Mouse (Mus musculus) C2C12 (cell line): ENCODE data around the gene Mmadhc. TPM values are rescaled to one million over a fixed set of nuclear protein-coding genes. Genes with fewer than 3 reads are reported as not detected.

Experiments
- H3K27me3 ChIP-seq: one replicate; pipeline ENCODE4 v1.6.1; 2011; ENCODE audit not compliant: control insufficient read depth, insufficient read depth, insufficient read length
- H3K36me3 ChIP-seq: one replicate; pipeline ENCODE4 v1.6.1; 2011; ENCODE audit not compliant: control insufficient read depth, insufficient read depth
- H3K4me3 ChIP-seq: one replicate; pipeline ENCODE4 v1.5.1; 2011; ENCODE audit warnings: mild to moderate bottlenecking, control low read depth; ENCODE audit not compliant: poor library complexity, insufficient read depth, severe bottlenecking
- H3K79me2 ChIP-seq: one replicate; pipeline ENCODE4 v1.6.1; 2011; ENCODE audit not compliant: control insufficient read depth, insufficient read depth
- H3K79me3 ChIP-seq: one replicate; pipeline ENCODE4 v1.6.1; 2011; ENCODE audit warnings: low read depth, control low read depth
- H3ac ChIP-seq: one replicate; pipeline ENCODE3; 2011; ENCODE audit warnings: low read depth; ENCODE audit not compliant: control insufficient read depth, insufficient read length
- CEBPB ChIP-seq: IDR thresholded peaks from one replicate; pipeline ENCODE4 v1.6.1; 2011; ENCODE audit warnings: low read depth, mild to moderate bottlenecking, control low read depth, moderate library complexity
- CTCF ChIP-seq: IDR thresholded peaks from one replicate; pipeline ENCODE4 v1.5.1; 2011; ENCODE audit not compliant: control insufficient read depth, insufficient read depth, insufficient read length
- FOSL1 ChIP-seq: IDR thresholded peaks from one replicate; pipeline ENCODE4 v1.8.0; 2011; ENCODE audit warnings: mild to moderate bottlenecking, low read length; ENCODE audit not compliant: poor library complexity, insufficient read depth, severe bottlenecking
- MAX ChIP-seq: IDR thresholded peaks from one replicate; pipeline ENCODE4 v1.6.1; 2011; ENCODE audit warnings: mild to moderate bottlenecking, control low read depth
- MYOD1 ChIP-seq: IDR thresholded peaks from one replicate; pipeline ENCODE4 v1.6.1; 2011; ENCODE audit warnings: low read depth; ENCODE audit not compliant: control insufficient read depth, insufficient read length
- MYOG ChIP-seq: IDR thresholded peaks from one replicate; pipeline ENCODE4 v1.6.1; 2011; ENCODE audit not compliant: control insufficient read depth, insufficient read length; ENCODE audit errors: extremely low read depth
- USF1 ChIP-seq: IDR thresholded peaks from one replicate; pipeline ENCODE4 v1.6.1; 2011; ENCODE audit warnings: low read depth, mild to moderate bottlenecking, control low read depth, moderate library complexity
- polyA plus RNA-seq: library from polyadenylated mRNA; unstranded; fragments of >200 nt; fragmentation: generic; extraction: Trizol; gene quantifications from one replicate; pipeline ENCODE4 v1.2.1, GENCODE M21; 2012; ENCODE audit warnings: missing spikeins

Mmadhc gene
- polyA plus RNA-seq, 1 experiment = 98.7 TPM

DNA sequence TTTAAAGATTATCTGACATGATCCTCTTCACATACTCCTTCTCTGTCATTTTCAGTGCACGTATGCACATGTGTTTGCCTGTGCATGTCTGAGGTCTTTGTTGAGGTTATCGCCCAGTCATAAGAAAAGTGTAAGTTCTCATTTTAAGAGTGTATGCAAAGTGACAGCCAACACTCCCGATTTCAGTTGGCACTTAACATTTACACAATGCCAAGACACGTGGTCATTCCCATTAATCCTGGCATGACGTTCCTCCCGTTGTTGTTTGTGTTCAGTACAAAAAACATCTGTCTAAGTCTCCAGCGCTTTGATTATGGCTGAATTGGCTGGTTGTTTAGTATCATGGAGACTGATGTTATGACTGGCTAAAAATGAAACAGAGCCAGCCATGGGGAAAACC is 28.2 kb upstream of the Mmadhc start:
- H3K79me2 ChIP-seq = no peaks in the 10 kb centered on the region
- no peaks in the 10 kb centered on the region for H3K27me3 ChIP-seq
- no peaks in the 10 kb centered on the region for H3K79me3 ChIP-seq
- no peak overlapping the region for H3K4me3 ChIP-seq
- H3K36me3 ChIP-seq = no peaks in the 10 kb centered on the region
- TF ChIP-seq MAX = no peak
- no peak for TF ChIP-seq FOSL1
- no peak for TF ChIP-seq CTCF
- TF ChIP-seq MYOD1 = no peak
- no peak for TF ChIP-seq CEBPB
- no peak for TF ChIP-seq USF1
- TF ChIP-seq MYOG = no peak
- no peak overlapping the region for H3ac ChIP-seq

- H3ac ChIP-seq = no peak overlapping the region
- H3K79me2 ChIP-seq = no peaks in the 10 kb centered on the region
- TF ChIP-seq CTCF (peak; percentile 27), FOSL1 (no peak), MYOD1 (no peak), MAX (no peak), CEBPB (no peak), MYOG (no peak)
- no peaks in the 10 kb centered on the region for H3K36me3 ChIP-seq
- H3K4me3 ChIP-seq = no peak overlapping the region
- H3K27me3 ChIP-seq = no peaks in the 10 kb centered on the region
- no peaks in the 10 kb centered on the region for H3K79me3 ChIP-seq
These were observed 10.2 kb upstream of the Mmadhc start for GRCm38 (mm10) chr2:50306663-50307320.

DNA sequence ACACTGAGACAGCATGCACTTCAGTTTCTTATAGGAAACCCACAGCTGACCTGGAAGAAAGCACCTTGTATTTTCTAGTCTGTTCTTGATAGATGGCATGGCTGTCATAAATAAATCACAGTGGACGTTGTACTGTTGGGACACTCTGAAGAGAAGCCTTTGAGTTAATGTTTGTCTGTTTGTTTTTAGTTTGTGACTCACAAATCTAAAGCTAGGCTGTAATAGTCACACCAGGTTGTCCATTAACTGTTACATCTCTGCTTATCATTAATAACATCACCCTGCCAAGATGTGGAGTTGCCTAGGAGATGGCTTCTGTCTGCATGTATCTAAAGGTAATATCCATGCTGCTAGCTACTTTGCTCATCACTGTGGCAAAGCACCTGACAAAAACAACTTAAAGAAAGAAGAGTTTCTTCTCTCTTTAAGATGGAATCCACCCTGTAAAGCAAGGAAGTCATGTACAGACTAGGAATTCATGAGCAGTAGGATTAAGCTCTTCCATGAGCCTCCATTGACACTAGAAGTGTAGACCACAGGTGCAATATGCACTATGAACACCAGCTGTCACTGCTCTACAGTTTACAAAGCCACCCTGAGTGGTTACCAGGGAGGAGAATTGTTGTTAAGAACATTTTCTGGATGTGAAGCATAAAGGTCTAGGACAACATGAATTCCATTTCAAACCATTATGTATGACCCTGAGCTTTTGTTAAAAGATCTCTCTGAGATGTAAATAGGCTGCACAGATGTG is 8.4 kb upstream of the Mmadhc start:
- H3K36me3 ChIP-seq = no peaks in the 10 kb centered on the region
- TF ChIP-seq CEBPB (no peak), MAX (no peak), MYOG (no peak), CTCF (peak; percentile 13), MYOD1 (no peak)
- H3K27me3 ChIP-seq = no peaks in the 10 kb centered on the region
- H3K79me2 ChIP-seq = no peaks in the 10 kb centered on the region
- H3ac ChIP-seq = no peak overlapping the region
- no peak overlapping the region for H3K4me3 ChIP-seq
- no peaks in the 10 kb centered on the region for H3K79me3 ChIP-seq

- Histone ChIP-seq H3K79me3 (peaks cover 40% of the 10 kb centered on the region), H3K27me3 (no peaks in the 10 kb centered on the region), H3K79me2 (peaks cover 44% of the 10 kb centered on the region), H3K36me3 (peaks cover 15% of the 10 kb centered on the region), H3K4me3 (peak overlapping the region; percentile 79), H3ac (peak overlapping the region; percentile 57)
- TF ChIP-seq USF1 (no peak), MYOD1 (no peak), MYOG (no peak), CTCF (no peak), CEBPB (no peak), MAX (no peak), FOSL1 (no peak)
These were observed 368 bp upstream of the Mmadhc start for GRCm38 (mm10) chr2:50296987-50297350.

- Histone ChIP-seq H3ac (peak overlapping the region; percentile 39), H3K79me3 (peaks cover 46% of the 10 kb centered on the region), H3K4me3 (peak overlapping the region; percentile 79), H3K27me3 (no peaks in the 10 kb centered on the region), H3K36me3 (peaks cover 28% of the 10 kb centered on the region), H3K79me2 (peaks cover 52% of the 10 kb centered on the region)
- TF ChIP-seq FOSL1 (no peak), CEBPB (no peak), MYOG (no peak), USF1 (no peak), CTCF (no peak), MAX (no peak), MYOD1 (no peak)
These were observed 1.0 kb downstream of the Mmadhc start for GRCm38 (mm10) chr2:50295562-50295961.
